In genomic region chr3:83865216-83865615, GRCm38 (mm10) we compare ENCODE assay signal across 12 mouse cellular contexts. TPM values are rescaled to one million over a fixed set of nuclear protein-coding genes. Genes with fewer than 3 reads are reported as not detected.
DNase-seq lines count a peak whose midpoint lies in the region; ATAC-seq and TF ChIP-seq lines count a peak whose summit lies in the region.
"Had no signal": no experiment of that assay in that cellular context is flagged by ENCODE, and none has a peak within 500 bp of the region (broad histone marks: within the 10 kb centered on the region; RNA-seq: fewer than 3 reads in every experiment).

No protein-coding gene starts in this region.

- H3K9me3 ChIP-seq in embryonic facial prominence, embryonic 14.5 days (ENCODE audit: control insufficient read depth, low read length), result no peaks in the 10 kb centered on the region
- no peaks in the 10 kb centered on the region for H3K9me3 ChIP-seq in midbrain, embryonic 14.5 days (ENCODE audit: control insufficient read depth, low read length)
- H3K9me3 ChIP-seq in midbrain, embryonic 16.5 days (replicated peaks; ENCODE audit: control insufficient read depth, low read length, poor library complexity, severe bottlenecking), result no peaks in the 10 kb centered on the region
- H3K9me3 ChIP-seq: G1E; lung, embryonic 15.5 days had no signal

- H3K4me2 ChIP-seq in embryonic facial prominence, embryonic 14.5 days (ENCODE audit: low read depth, low read length), result no peak overlapping the region
- no peak overlapping the region for H3K4me2 ChIP-seq in midbrain, embryonic 14.5 days (ENCODE audit: low read length)
- no peak overlapping the region for H3K4me2 ChIP-seq in midbrain, embryonic 16.5 days (ENCODE audit: low read length)
- H3K4me2 ChIP-seq: lung, embryonic 15.5 days had no signal

- peak; percentile 64 for DNase-seq in 3134 (ENCODE audit: extremely low read depth, insufficient read length, low spot score)
- peak; percentile 26 for DNase-seq in embryonic facial prominence, embryonic 14.5 days (ENCODE audit: low spot score)
- peak; percentile 36 for DNase-seq in lung, postnatal 14 days
- DNase-seq in midbrain, embryonic 14.5 days, result no peak
- no peak for DNase-seq in embryo, embryonic 11 days
- DNase-seq: cerebellum, postnatal 14 days; retina, postnatal 1 day had no signal

- WGBS in embryonic facial prominence, embryonic 14.5 days, result 87% methylated on average over 2 of the region's 2 CpGs
- WGBS in midbrain, embryonic 14.5 days, result 82% methylated on average over 2 of the region's 2 CpGs
- 95% methylated on average over 2 of the region's 2 CpGs for WGBS in midbrain, embryonic 16.5 days

- ATAC-seq in embryonic facial prominence, embryonic 14.5 days (ENCODE audit: low read depth), result no peak
- no peak for ATAC-seq in midbrain, embryonic 14.5 days (ENCODE audit: low FRiP score, low TSS enrichment)
- no peak for ATAC-seq in midbrain, embryonic 16.5 days

- H3K79me3 ChIP-seq in C2C12 (ENCODE audit: low read depth), result no peaks in the 10 kb centered on the region

- H3K36me3 ChIP-seq in C2C12 (ENCODE audit: control insufficient read depth, insufficient read depth), result no peaks in the 10 kb centered on the region
- no peaks in the 10 kb centered on the region for H3K36me3 ChIP-seq in embryonic facial prominence, embryonic 14.5 days (ENCODE audit: control insufficient read depth, insufficient read depth, low read length)
- no peaks in the 10 kb centered on the region for H3K36me3 ChIP-seq in midbrain, embryonic 14.5 days (ENCODE audit: control insufficient read depth, insufficient read depth, low read length)
- H3K36me3 ChIP-seq in midbrain, embryonic 16.5 days (ENCODE audit: control insufficient read depth, insufficient read depth, low read length), result no peaks in the 10 kb centered on the region
- H3K36me3 ChIP-seq: G1E; lung, embryonic 15.5 days had no signal

- no peak overlapping the region for H3K4me3 ChIP-seq in C2C12 (ENCODE audit: insufficient read depth, poor library complexity, severe bottlenecking)
- no peak overlapping the region for H3K4me3 ChIP-seq in embryonic facial prominence, embryonic 14.5 days (ENCODE audit: low read depth, low read length)
- H3K4me3 ChIP-seq in midbrain, embryonic 14.5 days (replicated peaks; ENCODE audit: low read depth, low read length), result no peak overlapping the region
- no peak overlapping the region for H3K4me3 ChIP-seq in midbrain, embryonic 16.5 days (ENCODE audit: low read depth, low read length)
- H3K4me3 ChIP-seq: erythroblast, embryonic 14.5 days; lung, embryonic 15.5 days had no signal

- no peaks in the 10 kb centered on the region for H3K27me3 ChIP-seq in C2C12 (ENCODE audit: control insufficient read depth, insufficient read depth, insufficient read length)
- no peaks in the 10 kb centered on the region for H3K27me3 ChIP-seq in embryonic facial prominence, embryonic 14.5 days (replicated peaks; ENCODE audit: control insufficient read depth, insufficient read depth, low read length)
- no peaks in the 10 kb centered on the region for H3K27me3 ChIP-seq in midbrain, embryonic 14.5 days (ENCODE audit: control insufficient read depth, insufficient read depth, low read length)
- H3K27me3 ChIP-seq in midbrain, embryonic 16.5 days (ENCODE audit: control insufficient read depth, insufficient read depth, low read depth, low read length), result no peaks in the 10 kb centered on the region
- H3K27me3 ChIP-seq: lung, embryonic 15.5 days had no signal

- no peaks in the 10 kb centered on the region for H3K79me2 ChIP-seq in C2C12 (ENCODE audit: control insufficient read depth, insufficient read depth)

- TF ChIP-seq CTCF in C2C12 (IDR thresholded peaks at IDR 0.05; ENCODE audit: control insufficient read depth, insufficient read depth, insufficient read length), result no peak

- peaks cover 11% of the 10 kb centered on the region for H3K4me1 ChIP-seq in embryonic facial prominence, embryonic 14.5 days (ENCODE audit: control insufficient read depth, insufficient read depth, low read length)
- H3K4me1 ChIP-seq in midbrain, embryonic 14.5 days (ENCODE audit: control insufficient read depth, insufficient read depth, low read length), result no peaks in the 10 kb centered on the region
- no peaks in the 10 kb centered on the region for H3K4me1 ChIP-seq in midbrain, embryonic 16.5 days (ENCODE audit: control insufficient read depth, insufficient read depth, low read length)

- H3K9ac ChIP-seq in embryonic facial prominence, embryonic 14.5 days (ENCODE audit: low read depth, low read length), result no peak overlapping the region
- no peak overlapping the region for H3K9ac ChIP-seq in midbrain, embryonic 14.5 days (replicated peaks; ENCODE audit: low read length)
- H3K9ac ChIP-seq in midbrain, embryonic 16.5 days (ENCODE audit: low read depth, low read length), result no peak overlapping the region
- H3K9ac ChIP-seq: lung, embryonic 15.5 days had no signal

- H3ac ChIP-seq in C2C12 (ENCODE audit: control insufficient read depth, insufficient read length, low read depth), result no peak overlapping the region

- no peak overlapping the region for H3K27ac ChIP-seq in embryonic facial prominence, embryonic 14.5 days (replicated peaks; ENCODE audit: low read depth, low read length)
- H3K27ac ChIP-seq in midbrain, embryonic 14.5 days (replicated peaks; ENCODE audit: low read depth, low read length), result no peak overlapping the region
- H3K27ac ChIP-seq in midbrain, embryonic 16.5 days (ENCODE audit: low read length), result no peak overlapping the region
- H3K27ac ChIP-seq: lung, embryonic 15.5 days had no signal

TF ChIP-seq in C2C12, 6 proteins besides CTCF, POLR2A, EP300 and RAD21:
- peak; percentile 49 for TF ChIP-seq MAX (IDR thresholded peaks at IDR 0.05)
- TF ChIP-seq FOSL1 (IDR thresholded peaks at IDR 0.05; ENCODE audit: insufficient read depth, low read length, poor library complexity, severe bottlenecking), result no peak
- TF ChIP-seq USF1 (IDR thresholded peaks at IDR 0.05; ENCODE audit: low read depth), result peak; percentile 30
- TF ChIP-seq MYOD1 (IDR thresholded peaks at IDR 0.05; ENCODE audit: control insufficient read depth, insufficient read length, low read depth), result no peak
TF ChIP-seq in C2C12: peak in this region for 2.

RNA-seq across cellular contexts. Expression of gene Tlr2, which starts 23.6 kb away (rescaled TPM):
- 0.49 TPM for polyA plus RNA-seq in C2C12 (2012; fragmentation: generic; extraction: Trizol)
- polyA plus RNA-seq in embryonic facial prominence, embryonic 14.5 days (2014; fragmentation: Nextera tagmentation; extraction: Ambion mirVana), result 6.8 and 8.0 TPM in 2 replicates
- 0.42 and 1.6 TPM in 2 replicates for polyA plus RNA-seq in midbrain, embryonic 14.5 days (2014; fragmentation: Nextera tagmentation; extraction: Ambion mirVana)
- 0.88 TPM in 2 replicates for polyA plus RNA-seq in midbrain, embryonic 16.5 days (2015; fragmentation: Nextera tagmentation; extraction: Ambion mirVana)
- polyA plus RNA-seq: erythroblast, embryonic 14.5 days; G1E had no signal

Comparison
In these comparisons a context has a peak if more than half of its experiments do, and no peak if none do; other contexts are left out.
1. DNase-seq: peak in 3134 (single experiment), embryonic facial prominence, embryonic 14.5 days (single experiment) and lung, postnatal 14 days (single experiment); none in midbrain, embryonic 14.5 days (single experiment) and embryo, embryonic 11 days (single experiment).